Mouse (Mus musculus) adipocyte (in vitro differentiated cells): ENCODE data around the gene Ppcdc.
"Not testable (repeated sequence)": the region's sequence is repeated elsewhere in the genome, so short reads cannot be mapped to it uniquely, and the experiment has no call there.

Experiments used
- DNase-seq: peaks from one replicate; pipeline ENCODE4 v3.0.0-alpha.2; 2016; ENCODE audit warnings: low spot score

Ppcdc gene

GRCm38 (mm10) chr9:57428391-57428790 is 11.5 kb downstream of the Ppcdc start:
- DNase-seq: peak; percentile 24

- no peak for DNase-seq
These were observed 12.0 kb downstream of the Ppcdc start for GRCm38 (mm10) chr9:57427937-57428336.

DNA sequence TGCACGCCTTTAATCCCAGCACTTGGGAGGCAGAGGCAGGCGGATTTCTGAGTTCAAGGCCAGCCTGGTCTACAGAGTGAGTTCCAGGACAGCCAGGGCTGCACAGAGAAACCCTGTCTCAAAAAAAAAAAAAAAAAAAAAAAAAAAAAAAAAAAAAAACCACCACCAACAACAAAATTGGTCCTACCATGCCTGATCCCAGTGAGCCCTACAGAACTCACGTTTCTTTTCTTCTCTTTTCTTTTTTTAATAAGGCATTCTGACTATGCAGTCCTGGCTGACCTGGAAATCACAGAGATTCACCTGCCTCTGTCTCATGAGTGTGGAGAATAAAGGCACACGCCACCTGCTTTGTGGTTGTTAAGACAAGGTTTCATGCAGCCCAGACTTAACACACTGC is 12.8 kb downstream of the Ppcdc start:
- not testable (repeated sequence) for DNase-seq

- DNase-seq: peak; percentile 62
These were observed 14.8 kb downstream of the Ppcdc start for GRCm38 (mm10) chr9:57425116-57425515.

GRCm38 (mm10) chr9:57424066-57424465 is 15.9 kb downstream of the Ppcdc start:
- peak; percentile 28 for DNase-seq

DNA sequence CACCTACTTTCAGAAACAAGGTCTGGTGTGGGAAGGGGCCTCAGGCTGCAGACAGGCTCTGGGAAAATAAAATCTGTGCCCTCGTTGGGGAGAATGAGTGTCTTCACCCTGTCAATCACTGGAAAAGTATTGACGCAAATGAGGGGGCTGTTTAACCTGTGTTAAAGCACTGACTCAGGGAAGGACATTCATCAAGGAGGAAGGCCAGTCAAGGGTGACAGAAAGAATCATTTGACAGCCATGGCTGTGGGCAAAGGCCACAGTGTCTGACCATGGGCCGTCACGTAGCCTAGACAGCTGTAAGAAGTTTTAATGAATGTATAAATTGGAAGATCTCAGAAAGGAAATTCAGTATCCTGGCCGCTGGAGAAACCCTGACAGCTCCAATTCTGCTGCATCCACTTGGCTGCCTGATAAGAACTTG is 18.2 kb downstream of the Ppcdc start:
- DNase-seq: peak; percentile 12

- DNase-seq: no peak
These were observed 18.8 kb downstream of the Ppcdc start for GRCm38 (mm10) chr9:57421121-57421571.

DNA sequence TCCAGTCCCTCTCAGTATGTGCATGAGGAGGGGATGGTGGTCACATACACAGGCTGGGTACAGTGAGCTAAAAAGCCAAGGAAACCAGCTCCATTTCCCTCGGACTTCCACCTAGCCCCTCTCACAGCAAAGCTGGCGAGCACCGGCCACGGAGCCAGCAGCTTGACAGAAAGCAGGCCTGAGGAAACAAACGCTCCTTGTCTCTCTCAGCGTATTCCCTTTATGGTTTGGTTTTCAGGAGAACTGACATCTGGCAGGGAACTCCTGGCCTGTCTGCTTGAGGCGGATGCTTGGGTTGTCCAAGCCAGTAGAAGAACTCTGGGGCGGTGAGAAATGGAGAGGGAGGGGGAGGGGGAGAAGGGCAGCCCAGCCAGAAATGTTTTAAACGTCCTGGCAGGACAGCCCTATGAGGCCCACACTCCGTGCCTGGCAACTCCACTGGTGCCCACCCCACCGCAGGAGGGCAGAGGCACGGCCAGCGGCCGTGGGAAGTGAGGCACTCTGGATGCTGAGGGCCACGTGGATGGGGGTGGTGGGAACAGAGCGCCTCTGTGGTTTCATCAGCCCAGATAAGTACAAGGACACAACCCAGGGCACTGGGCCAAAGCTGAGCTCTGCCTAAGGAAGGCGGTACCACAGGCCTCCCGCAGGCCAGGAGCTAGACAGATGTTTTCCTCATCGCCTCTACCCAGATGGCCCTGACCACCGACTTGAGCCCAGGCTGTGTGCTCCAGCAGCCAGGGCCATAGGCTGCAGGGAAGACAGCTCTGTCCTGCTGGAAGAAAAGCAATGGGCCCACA is 19.4 kb downstream of the Ppcdc start:
- DNase-seq: peak; percentile 99

- no peak for DNase-seq
These were observed 20.2 kb downstream of the Ppcdc start for GRCm38 (mm10) chr9:57419521-57420267.

DNA sequence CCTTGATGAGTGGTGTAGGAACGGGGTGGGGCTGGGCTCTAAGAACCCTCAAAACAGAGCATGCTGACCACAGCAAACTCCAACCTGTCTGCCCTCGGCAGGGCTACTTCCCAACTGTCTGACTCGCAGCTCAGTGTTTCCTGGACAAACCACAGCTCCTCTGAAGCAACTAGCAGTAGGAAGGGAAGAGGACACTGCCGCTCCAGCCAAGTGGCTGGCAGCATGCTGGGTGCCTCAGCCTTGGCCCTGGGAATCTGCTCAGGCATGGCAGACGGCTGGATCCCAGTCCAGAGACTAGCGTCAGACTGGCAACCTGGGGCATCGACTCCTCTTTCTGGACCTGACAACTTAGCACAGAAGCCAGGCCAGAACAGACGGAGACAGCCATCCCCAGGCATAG is 22.6 kb downstream of the Ppcdc start:
- peak; percentile 65 for DNase-seq

GRCm38 (mm10) chr9:57407120-57407905 is 32.6 kb downstream of the Ppcdc start:
- no peak for DNase-seq

GRCm38 (mm10) chr9:57406395-57406794 is 33.5 kb downstream of the Ppcdc start:
- DNase-seq: no peak

- no peak for DNase-seq
These were observed 35.9 kb downstream of the Ppcdc start for GRCm38 (mm10) chr9:57404036-57404435.

- no peak for DNase-seq
These were observed 37.3 kb downstream of the Ppcdc start for GRCm38 (mm10) chr9:57402318-57403251.

DNA sequence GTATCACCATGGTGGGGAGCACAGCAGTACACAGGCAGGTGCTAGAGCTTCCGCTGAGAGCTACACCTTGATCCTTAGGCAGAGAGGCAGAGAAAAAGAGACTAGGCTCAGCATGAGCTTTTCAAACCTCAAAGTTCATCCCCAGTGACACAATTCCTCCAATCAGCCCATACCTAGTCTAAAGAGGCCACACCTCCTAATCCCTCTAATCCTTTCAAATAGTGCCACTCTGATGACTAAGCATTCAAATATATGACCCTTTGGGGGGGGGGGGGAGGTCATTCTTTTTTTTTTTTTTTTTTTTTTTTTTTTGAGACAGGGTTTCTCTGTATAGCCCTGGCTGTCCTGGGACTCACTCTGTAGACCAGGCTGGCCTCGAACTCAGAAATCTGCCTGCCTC is 41.2 kb downstream of the Ppcdc start:
- no peak for DNase-seq

GRCm38 (mm10) chr9:57392892-57393291 is 47.0 kb downstream of the Ppcdc start:
- DNase-seq: no peak

- DNase-seq: peak; percentile 67
These were observed 49.1 kb downstream of the Ppcdc start for GRCm38 (mm10) chr9:57390869-57391268.

- peak; percentile 20 for DNase-seq
These were observed 50.8 kb downstream of the Ppcdc start for GRCm38 (mm10) chr9:57389131-57389530.

DNA sequence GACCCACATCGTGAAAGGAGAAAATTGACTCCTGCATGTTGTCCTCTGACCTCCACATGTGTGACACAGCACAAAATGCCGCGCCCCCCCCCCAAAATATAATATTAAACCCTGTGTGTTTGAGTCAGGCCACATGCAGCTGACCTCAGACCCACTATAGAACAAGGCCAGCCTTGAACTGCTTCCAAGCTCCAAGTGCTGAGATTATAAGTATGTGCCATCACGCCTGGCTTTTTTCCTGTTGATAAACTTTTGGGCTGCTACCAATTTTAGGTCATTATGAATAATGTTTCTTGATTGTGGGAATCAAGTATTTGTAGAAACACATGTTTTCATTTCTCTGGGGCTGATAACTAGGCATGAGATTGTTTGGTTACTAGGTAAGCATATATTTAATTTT is 53.0 kb downstream of the Ppcdc start:
- peak; percentile 66 for DNase-seq

GRCm38 (mm10) chr9:57384621-57385020 is 55.3 kb downstream of the Ppcdc start:
- DNase-seq: peak; percentile 70

- no peak for DNase-seq
These were observed 78.9 kb downstream of the Ppcdc start for GRCm38 (mm10) chr9:57360999-57361398.
